Mouse (Mus musculus) brown adipose tissue, adult 24 weeks (tissue): ENCODE results near the gene Sbp. TPM values are rescaled to one million over a fixed set of nuclear protein-coding genes. Genes with fewer than 3 reads are reported as not detected.
"Not testable (repeated sequence)": the region's sequence is repeated elsewhere in the genome, so short reads cannot be mapped to it uniquely, and the experiment has no call there.

ENCODE experiments used
- H3K27ac ChIP-seq: fragments of 200-500 bp; replicated peaks from 2 replicates; pipeline ENCODE4 v1.5.1; 2012; ENCODE audit warnings: low read depth, mild to moderate bottlenecking, low read length
- H3K4me1 ChIP-seq: fragments of 200-500 bp; 2 replicates; pipeline ENCODE4 v1.6.1; 2012; ENCODE audit warnings: low read length, mixed read lengths; ENCODE audit not compliant: control insufficient read depth, insufficient read depth, insufficient read length
- H3K4me3 ChIP-seq: fragments of 200-500 bp; 2 replicates; pipeline ENCODE4 v1.5.1; 2012; ENCODE audit warnings: low read depth, mild to moderate bottlenecking, low read length, moderate library complexity; ENCODE audit not compliant: insufficient read depth
- polyA plus RNA-seq: library from polyadenylated mRNA; stranded (reverse); fragments of >200 nt; gene quantifications from 2 replicates; pipeline ENCODE4 v1.2.4, GENCODE M21; 2012; ENCODE audit not compliant: missing spikeins, insufficient read depth, insufficient read length

Gene Sbp
- not detected in 2 replicates for polyA plus RNA-seq

- H3K4me1 ChIP-seq: no peaks in the 10 kb centered on the region
- H3K27ac ChIP-seq: no peak within 1 kb of the TSS
Observed at GRCm38 (mm10) chr17:23941372-23941771, at the start of gene Sbp. Gene Sbp (plus strand): TSS chr17:23941672.

GRCm38 (mm10) chr17:23917158-23917557 lies 24.3 kb upstream of the Sbp start, which contains the start of gene Dcpp3:
Gene Dcpp3 (plus strand): TSS chr17:23917458.
- not testable (repeated sequence) for H3K27ac ChIP-seq, H3K4me1 ChIP-seq, H3K4me3 ChIP-seq

More at GRCm38 (mm10) chr17:23941372-23941771, at the start of gene Sbp:
- no peak within 1 kb of the TSS for H3K4me3 ChIP-seq

- Histone ChIP-seq H3K4me3 (peak overlapping the region; percentile 70), H3K4me1 (no peaks in the 10 kb centered on the region), H3K27ac (no peak overlapping the region)
Observed at GRCm38 (mm10) chr17:23924531-23925007, 16.9 kb upstream of the Sbp start.

DNA sequence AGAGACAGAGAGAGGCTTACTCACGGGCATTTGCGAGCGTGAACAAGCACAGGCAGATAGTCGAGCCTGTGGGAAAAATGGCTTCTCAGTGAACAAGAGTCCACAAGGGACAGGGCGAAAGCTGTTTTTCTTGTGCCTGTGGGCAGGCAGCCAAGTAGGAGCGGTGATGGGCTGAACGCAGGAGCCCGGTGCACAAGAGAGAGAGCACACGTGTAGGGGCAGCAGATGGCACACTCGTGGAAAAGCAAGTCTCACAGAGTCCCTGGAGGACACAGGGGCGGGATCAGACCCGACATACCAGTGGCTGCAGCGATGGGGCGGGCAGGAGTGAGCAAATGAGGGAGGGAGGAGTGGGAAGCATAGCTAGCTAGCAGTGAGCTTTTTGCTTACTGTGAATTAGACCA lies 16.4 kb upstream of the Sbp start:
- no peaks in the 10 kb centered on the region for H3K4me1 ChIP-seq
- peak overlapping the region; percentile 49 for H3K27ac ChIP-seq
- H3K4me3 ChIP-seq: peak overlapping the region; percentile 51

GRCm38 (mm10) chr17:23931157-23931556 lies 10.3 kb upstream of the Sbp start:
- Histone ChIP-seq H3K27ac (no peak overlapping the region), H3K4me1 (no peaks in the 10 kb centered on the region), H3K4me3 (no peak overlapping the region)

DNA sequence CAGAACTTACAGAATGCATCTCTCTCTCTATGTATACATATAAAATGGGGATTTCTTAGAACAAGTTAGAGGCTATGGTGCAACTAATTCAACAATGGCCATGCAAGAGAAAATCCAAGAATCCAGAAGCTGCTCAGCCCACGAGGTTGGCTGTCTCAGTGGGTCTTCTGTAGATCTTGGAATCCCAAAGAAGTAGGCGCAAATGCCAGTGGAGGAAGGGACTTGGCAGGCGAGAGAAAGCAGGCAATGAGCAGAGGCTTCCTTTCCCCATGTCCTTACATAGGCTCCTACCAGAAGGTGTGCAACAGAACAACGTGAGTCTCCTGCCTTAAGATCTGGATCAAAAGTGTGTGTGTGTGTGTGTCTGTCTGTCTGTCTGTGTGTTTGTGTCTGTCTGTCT lies 6.0 kb downstream of the Sbp start:
- not testable (repeated sequence) for H3K4me1 ChIP-seq, H3K27ac ChIP-seq, H3K4me3 ChIP-seq

DNA sequence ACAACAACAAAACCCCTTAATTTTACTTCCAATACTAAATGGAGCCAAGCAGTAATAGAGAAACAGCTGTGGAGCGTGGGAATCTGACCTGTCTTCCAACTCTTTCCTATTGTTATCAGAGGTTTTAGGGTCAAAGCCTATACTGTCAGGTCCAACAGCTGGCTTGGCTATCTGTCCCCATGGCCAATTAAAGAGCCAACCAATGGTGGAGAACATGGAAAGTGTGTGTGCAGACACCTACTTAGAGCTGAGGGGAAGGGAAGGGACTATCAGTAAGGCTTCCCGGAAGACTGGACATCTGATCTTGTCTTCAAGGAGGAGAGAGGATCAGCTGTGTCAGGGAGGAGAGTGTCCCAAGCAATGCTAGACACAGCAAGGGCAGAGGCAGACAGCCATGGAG lies 7.6 kb downstream of the Sbp start:
- Histone ChIP-seq H3K27ac (no peak overlapping the region), H3K4me1 (no peaks in the 10 kb centered on the region), H3K4me3 (no peak overlapping the region)

- H3K27ac ChIP-seq, H3K4me1 ChIP-seq, H3K4me3 ChIP-seq: not testable (repeated sequence)
Observed at GRCm38 (mm10) chr17:23950828-23951227, 9.4 kb downstream of the Sbp start.

- Histone ChIP-seq H3K4me3 (no peak within 1 kb of the TSS), H3K27ac (no peak within 1 kb of the TSS), H3K4me1 (no peaks in the 10 kb centered on the region)
Observed at GRCm38 (mm10) chr17:23955174-23955573, 13.7 kb downstream of the Sbp start, which contains the start of gene Sbpl. Gene Sbpl (minus strand): TSS chr17:23955274.

DNA sequence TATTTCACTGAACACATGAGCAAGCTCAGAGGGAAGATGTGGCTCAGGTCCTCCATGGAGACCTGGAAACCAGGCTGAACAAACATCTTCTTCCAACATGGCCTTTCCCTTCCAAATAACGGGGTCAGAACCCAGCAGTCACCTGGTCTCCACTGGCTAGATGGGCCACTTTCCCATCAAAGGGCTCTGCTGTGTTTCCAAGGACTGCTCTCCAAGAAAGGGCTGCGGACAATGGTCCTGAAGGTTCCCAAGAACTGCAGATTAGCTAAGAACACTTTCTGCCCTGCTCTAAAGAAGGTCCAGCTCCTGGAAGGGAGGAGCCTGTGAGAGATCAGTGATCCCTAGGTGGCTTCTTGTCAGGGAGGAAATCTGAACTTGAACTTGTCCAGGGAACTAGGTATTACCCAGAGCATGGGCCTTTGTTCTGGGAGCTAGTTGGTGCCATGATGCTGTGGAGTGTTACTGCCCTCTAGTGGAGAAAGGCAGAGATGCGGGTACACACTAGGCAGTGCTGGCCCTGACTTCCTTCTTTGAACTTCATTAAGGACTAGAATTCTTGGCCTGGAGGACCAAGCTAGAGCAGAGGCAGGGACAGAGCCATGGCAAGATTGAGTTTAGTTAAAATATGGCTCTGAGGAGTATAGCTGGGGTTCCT lies 18.7 kb downstream of the Sbp start:
- Histone ChIP-seq H3K4me3 (no peak overlapping the region), H3K27ac (no peak overlapping the region), H3K4me1 (no peaks in the 10 kb centered on the region)

DNA sequence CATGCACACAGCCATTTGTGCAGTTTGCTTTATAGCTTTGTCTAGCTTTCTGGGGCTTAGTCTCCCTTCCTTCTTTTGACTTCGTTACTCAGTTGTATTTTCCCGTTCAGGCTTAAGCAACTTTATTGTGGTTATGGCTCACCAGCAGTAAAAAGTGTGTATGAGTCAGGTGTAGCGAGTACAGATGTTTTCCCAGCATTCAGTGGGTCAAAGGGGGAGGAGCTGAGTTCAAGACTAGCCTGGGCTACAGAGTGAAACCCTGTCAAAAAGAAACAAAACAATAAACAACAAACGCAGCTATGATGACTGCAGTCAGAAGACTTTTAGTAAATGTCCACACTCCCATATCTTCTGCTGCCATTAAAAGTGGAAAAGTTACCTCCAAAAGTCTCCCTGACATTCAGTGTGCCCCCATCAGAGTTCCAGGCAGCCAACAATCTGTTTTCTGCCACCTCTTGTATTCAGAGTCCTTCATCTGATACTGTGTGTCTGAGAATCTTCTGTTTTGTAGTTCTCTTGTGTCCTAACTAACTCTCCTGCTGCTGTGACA lies 20.2 kb downstream of the Sbp start:
- Histone ChIP-seq H3K4me3 (no peak overlapping the region), H3K27ac (no peak overlapping the region), H3K4me1 (no peaks in the 10 kb centered on the region)

- Histone ChIP-seq H3K27ac (no peak overlapping the region), H3K4me3 (no peak overlapping the region), H3K4me1 (no peaks in the 10 kb centered on the region)
Observed at GRCm38 (mm10) chr17:23965805-23966425, 24.4 kb downstream of the Sbp start.

DNA sequence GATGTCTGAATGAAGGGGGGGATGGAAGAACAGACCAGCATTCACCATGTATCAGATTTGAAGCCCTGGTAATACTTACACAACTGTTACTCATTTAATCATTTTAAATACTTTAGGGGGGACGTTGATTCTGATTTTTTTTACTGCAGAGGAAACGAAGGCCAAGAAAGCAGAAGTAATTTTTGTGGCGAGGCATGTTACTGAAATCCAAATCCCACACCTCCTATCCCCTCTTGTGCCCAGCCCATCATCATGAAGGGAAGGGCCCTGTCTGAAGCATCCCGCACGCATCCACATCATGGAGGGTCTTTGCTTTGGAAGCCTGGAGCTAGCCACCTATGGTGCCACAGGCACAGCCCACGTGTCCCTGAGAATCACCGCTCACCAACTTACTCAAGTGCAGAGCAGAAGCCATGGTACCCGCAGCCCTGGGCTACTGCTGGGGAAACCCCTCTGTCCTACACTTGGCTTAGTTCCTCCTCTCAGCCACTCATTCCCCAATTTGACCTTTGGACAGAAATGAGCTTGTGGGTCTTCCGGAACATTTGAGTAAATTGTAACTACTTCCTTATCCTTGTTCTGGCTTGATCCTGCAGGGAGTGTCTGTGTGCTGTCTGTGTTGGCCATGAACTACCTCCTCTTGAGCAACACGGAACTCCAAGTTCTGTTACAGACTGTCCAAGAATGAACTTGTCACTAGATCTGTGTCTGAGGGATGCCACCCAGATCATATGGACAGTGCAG lies 25.4 kb downstream of the Sbp start:
- no peaks in the 10 kb centered on the region for H3K4me1 ChIP-seq
- no peak overlapping the region for H3K27ac ChIP-seq
- no peak overlapping the region for H3K4me3 ChIP-seq

GRCm38 (mm10) chr17:23968780-23969179 lies 27.3 kb downstream of the Sbp start:
- Histone ChIP-seq H3K4me3 (no peak overlapping the region), H3K4me1 (no peaks in the 10 kb centered on the region), H3K27ac (no peak overlapping the region)

- Histone ChIP-seq H3K4me3 (no peak overlapping the region), H3K27ac (no peak overlapping the region), H3K4me1 (no peaks in the 10 kb centered on the region)
Observed at GRCm38 (mm10) chr17:23969231-23969630, 27.8 kb downstream of the Sbp start.
